Mouse (Mus musculus): ENCODE data around the gene Laptm4a. TPM values are rescaled to one million over a fixed set of nuclear protein-coding genes. Genes with fewer than 3 reads are reported as not detected.

Gene Laptm4a
- polyA plus RNA-seq, 1 experiment from 2014 or later = 69.2 TPM

- no peaks in the 10 kb centered on the region; the same call in 1 of the 2 replicates for H3K4me1 ChIP-seq (replicated peaks)
- no peaks in the 10 kb centered on the region for H3K9me3 ChIP-seq (replicated peaks)
- H3K27me3 ChIP-seq = peaks cover 3% of the 10 kb centered on the region; the same call in 1 of the 2 replicates
- no peak overlapping the region for H3K4me3 ChIP-seq (replicated peaks)
- 53% methylated on average over 7 of the region's 7 CpGs for WGBS (ENCODE audit: insufficient replicate concordance)
- ATAC-seq (ENCODE audit: insufficient read depth) = no peak
- H3K27ac ChIP-seq (replicated peaks) = no peak overlapping the region
- H3K9ac ChIP-seq = no peak overlapping the region
- no peak overlapping the region for H3K4me2 ChIP-seq
- no peaks in the 10 kb centered on the region for H3K36me3 ChIP-seq (replicated peaks)
Observed at GRCm38 (mm10) chr12:8888445-8888844, 33.0 kb upstream of the Laptm4a start.

- Histone ChIP-seq H3K4me2 (no peak overlapping the region), H3K4me3 (replicated peaks) (no peak overlapping the region), H3K4me1 (replicated peaks) (no peaks in the 10 kb centered on the region; the same call in 1 of the 2 replicates), H3K27ac (replicated peaks) (no peak overlapping the region), H3K27me3 (peaks cover 3% of the 10 kb centered on the region; the same call in 1 of the 2 replicates), H3K9me3 (replicated peaks) (no peaks in the 10 kb centered on the region), H3K9ac (no peak overlapping the region), H3K36me3 (replicated peaks) (no peaks in the 10 kb centered on the region)
- WGBS (ENCODE audit: insufficient replicate concordance) = 15% methylated on average over 10 of the region's 10 CpGs
- no peak for ATAC-seq (ENCODE audit: insufficient read depth)
Observed at GRCm38 (mm10) chr12:8889117-8889665, 32.3 kb upstream of the Laptm4a start.

- no peak overlapping the region for H3K27ac ChIP-seq (replicated peaks)
- H3K4me2 ChIP-seq = no peak overlapping the region
- H3K4me1 ChIP-seq (replicated peaks) = no peaks in the 10 kb centered on the region
- peaks cover 3% of the 10 kb centered on the region; the same call in 1 of the 2 replicates for H3K27me3 ChIP-seq
- ATAC-seq (ENCODE audit: insufficient read depth) = no peak
- no peaks in the 10 kb centered on the region for H3K9me3 ChIP-seq (replicated peaks)
- H3K36me3 ChIP-seq (replicated peaks) = no peaks in the 10 kb centered on the region
- 33% methylated on average over 16 of the region's 21 CpGs for WGBS (ENCODE audit: insufficient replicate concordance)
- no peak overlapping the region for H3K9ac ChIP-seq
- H3K4me3 ChIP-seq (replicated peaks) = no peak overlapping the region
Observed at GRCm38 (mm10) chr12:8892876-8893532, 28.5 kb upstream of the Laptm4a start.

- no peak overlapping the region for H3K9ac ChIP-seq
- H3K4me2 ChIP-seq = no peak overlapping the region
- H3K9me3 ChIP-seq (replicated peaks) = no peaks in the 10 kb centered on the region
- H3K27me3 ChIP-seq = peaks cover 3% of the 10 kb centered on the region; the same call in 1 of the 2 replicates
- ATAC-seq (ENCODE audit: insufficient read depth) = no peak
- 66% methylated on average over 7 of the region's 7 CpGs for WGBS (ENCODE audit: insufficient replicate concordance)
- no peak overlapping the region for H3K27ac ChIP-seq (replicated peaks)
- no peaks in the 10 kb centered on the region for H3K36me3 ChIP-seq (replicated peaks)
- peaks cover 8% of the 10 kb centered on the region for H3K4me1 ChIP-seq (replicated peaks)
- H3K4me3 ChIP-seq (replicated peaks) = no peak overlapping the region
Observed at GRCm38 (mm10) chr12:8897140-8897539, 24.3 kb upstream of the Laptm4a start.

- peaks cover 12% of the 10 kb centered on the region for H3K4me1 ChIP-seq (replicated peaks)
- 69% methylated on average over 19 of the region's 19 CpGs for WGBS (ENCODE audit: insufficient replicate concordance)
- no peak overlapping the region for H3K4me3 ChIP-seq (replicated peaks)
- H3K27ac ChIP-seq (replicated peaks) = no peak overlapping the region
- no peak for ATAC-seq (ENCODE audit: insufficient read depth)
- H3K9ac ChIP-seq = no peak overlapping the region
- no peaks in the 10 kb centered on the region for H3K36me3 ChIP-seq (replicated peaks)
- no peaks in the 10 kb centered on the region for H3K27me3 ChIP-seq
- no peaks in the 10 kb centered on the region for H3K9me3 ChIP-seq (replicated peaks)
- no peak overlapping the region for H3K4me2 ChIP-seq
Observed at GRCm38 (mm10) chr12:8898879-8899785, 22.3 kb upstream of the Laptm4a start.

- Histone ChIP-seq H3K9ac (no peak overlapping the region), H3K27me3 (no peaks in the 10 kb centered on the region), H3K4me1 (replicated peaks) (peaks cover 12% of the 10 kb centered on the region), H3K27ac (replicated peaks) (no peak overlapping the region), H3K4me2 (no peak overlapping the region), H3K9me3 (replicated peaks) (no peaks in the 10 kb centered on the region), H3K36me3 (replicated peaks) (no peaks in the 10 kb centered on the region), H3K4me3 (replicated peaks) (no peak overlapping the region)
- no peak for ATAC-seq (ENCODE audit: insufficient read depth)
- 40% methylated on average over 4 of the region's 4 CpGs for WGBS (ENCODE audit: insufficient replicate concordance)
Observed at GRCm38 (mm10) chr12:8900107-8900698, 21.3 kb upstream of the Laptm4a start.

GRCm38 (mm10) chr12:8900919-8901663 lies 20.4 kb upstream of the Laptm4a start:
- no peak overlapping the region for H3K27ac ChIP-seq (replicated peaks)
- H3K36me3 ChIP-seq (replicated peaks) = no peaks in the 10 kb centered on the region
- H3K9ac ChIP-seq = no peak overlapping the region
- H3K4me3 ChIP-seq (replicated peaks) = no peak overlapping the region
- 0 out of 2 replicates have a peak, but pooled peaks have one; percentile 22 for ATAC-seq (ENCODE audit: insufficient read depth)
- no peaks in the 10 kb centered on the region for H3K27me3 ChIP-seq
- no peaks in the 10 kb centered on the region for H3K9me3 ChIP-seq (replicated peaks)
- WGBS (ENCODE audit: insufficient replicate concordance) = 21% methylated on average over 5 of the region's 5 CpGs
- no peak overlapping the region for H3K4me2 ChIP-seq
- peaks cover 12% of the 10 kb centered on the region for H3K4me1 ChIP-seq (replicated peaks)

GRCm38 (mm10) chr12:8901934-8902333 lies 19.5 kb upstream of the Laptm4a start:
- H3K9me3 ChIP-seq (replicated peaks) = no peaks in the 10 kb centered on the region
- H3K27ac ChIP-seq (replicated peaks) = no peak overlapping the region
- H3K36me3 ChIP-seq (replicated peaks) = no peaks in the 10 kb centered on the region
- 48% methylated on average over 2 of the region's 2 CpGs for WGBS (ENCODE audit: insufficient replicate concordance)
- H3K4me1 ChIP-seq (replicated peaks) = peaks cover 12% of the 10 kb centered on the region
- no peak for ATAC-seq (ENCODE audit: insufficient read depth)
- no peak overlapping the region for H3K4me2 ChIP-seq
- no peaks in the 10 kb centered on the region for H3K27me3 ChIP-seq
- H3K4me3 ChIP-seq (replicated peaks) = no peak overlapping the region
- H3K9ac ChIP-seq = no peak overlapping the region

- WGBS (ENCODE audit: insufficient replicate concordance) = 30% methylated on average over 3 of the region's 3 CpGs
- H3K4me1 ChIP-seq (replicated peaks) = peaks cover 12% of the 10 kb centered on the region
- H3K36me3 ChIP-seq (replicated peaks) = no peaks in the 10 kb centered on the region
- ATAC-seq (ENCODE audit: insufficient read depth) = 0 out of 2 replicates have a peak, but pooled peaks have one; percentile 34
- H3K9me3 ChIP-seq (replicated peaks) = no peaks in the 10 kb centered on the region
- no peak overlapping the region for H3K9ac ChIP-seq
- H3K4me2 ChIP-seq = no peak overlapping the region
- H3K27ac ChIP-seq (replicated peaks) = no peak overlapping the region
- no peaks in the 10 kb centered on the region for H3K27me3 ChIP-seq
- no peak overlapping the region for H3K4me3 ChIP-seq (replicated peaks)
Observed at GRCm38 (mm10) chr12:8902479-8902878, 19.0 kb upstream of the Laptm4a start.

- no peak overlapping the region for H3K4me3 ChIP-seq (replicated peaks)
- H3K9me3 ChIP-seq (replicated peaks) = no peaks in the 10 kb centered on the region
- H3K4me2 ChIP-seq = no peak overlapping the region
- no peaks in the 10 kb centered on the region; the same call in 1 of the 2 replicates for H3K4me1 ChIP-seq (replicated peaks)
- no peaks in the 10 kb centered on the region for H3K27me3 ChIP-seq
- H3K27ac ChIP-seq (replicated peaks) = no peak overlapping the region
- no peak overlapping the region for H3K9ac ChIP-seq
- no peaks in the 10 kb centered on the region for H3K36me3 ChIP-seq (replicated peaks)
- no peak for ATAC-seq (ENCODE audit: insufficient read depth)
- WGBS (ENCODE audit: insufficient replicate concordance) = 32% methylated on average over 16 of the region's 16 CpGs
Observed at GRCm38 (mm10) chr12:8912860-8913685, 8.4 kb upstream of the Laptm4a start.

Data from liver, embryonic 15.5 days (tissue).